Mouse (Mus musculus) right cerebral cortex, postnatal 25 days (tissue): ENCODE measurements around the gene Cda.
"Not testable (repeated sequence)": the region's sequence is repeated elsewhere in the genome, so short reads cannot be mapped to it uniquely, and the experiment has no call there.

Experiments
- DNase-seq: peaks from one replicate; pipeline ENCODE4 v3.0.0; 2022

The Cda gene

DNA sequence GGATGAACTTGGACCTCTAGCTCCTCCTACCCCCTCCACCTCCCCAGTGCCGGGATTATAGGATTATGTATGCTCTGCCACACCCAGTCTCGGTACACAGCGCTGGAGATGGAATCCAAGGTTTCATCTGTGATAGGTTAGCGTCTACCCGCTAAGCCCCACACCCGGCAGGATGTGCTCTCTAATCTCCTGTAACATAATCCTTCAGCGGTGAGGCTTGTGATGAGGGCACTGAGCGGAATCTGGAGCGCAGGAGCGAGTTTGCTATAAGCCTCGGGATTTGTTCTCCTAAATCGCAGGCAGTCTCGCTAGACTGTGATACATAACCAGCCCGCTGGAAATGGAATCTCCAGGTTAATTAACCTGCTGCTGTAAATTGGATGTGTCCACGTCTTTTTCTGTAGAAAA lies 37.5 kb downstream of the Cda start:
- DNase-seq, result no peak

DNA sequence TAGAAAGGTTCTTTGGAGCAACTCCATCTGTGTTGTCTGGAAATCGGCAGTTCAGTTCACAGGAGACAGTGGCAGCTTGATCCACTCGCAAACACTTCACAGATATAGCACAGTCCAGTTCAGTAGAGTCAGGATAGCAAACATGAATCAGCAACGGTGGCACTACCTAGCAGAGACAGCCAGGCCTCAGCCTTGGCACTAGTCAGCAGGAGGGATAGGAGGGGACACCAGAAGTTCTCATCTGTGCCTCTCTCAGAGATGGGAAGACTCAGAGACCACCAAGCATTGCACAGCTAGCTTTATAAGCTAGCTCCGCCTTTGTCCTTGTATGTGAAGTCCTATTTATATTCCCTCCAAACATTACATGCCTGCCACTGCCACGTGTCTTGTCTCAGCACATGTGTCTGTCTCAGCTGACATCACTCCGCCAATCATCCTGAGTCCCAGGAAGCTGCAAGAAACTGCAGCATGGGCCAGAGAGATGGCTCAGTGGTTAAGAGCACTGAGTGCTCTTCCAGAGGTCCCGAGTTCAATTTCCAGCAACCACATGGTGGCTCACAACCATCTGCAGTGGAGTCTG lies 39.8 kb downstream of the Cda start:
- DNase-seq, result no peak

DNA sequence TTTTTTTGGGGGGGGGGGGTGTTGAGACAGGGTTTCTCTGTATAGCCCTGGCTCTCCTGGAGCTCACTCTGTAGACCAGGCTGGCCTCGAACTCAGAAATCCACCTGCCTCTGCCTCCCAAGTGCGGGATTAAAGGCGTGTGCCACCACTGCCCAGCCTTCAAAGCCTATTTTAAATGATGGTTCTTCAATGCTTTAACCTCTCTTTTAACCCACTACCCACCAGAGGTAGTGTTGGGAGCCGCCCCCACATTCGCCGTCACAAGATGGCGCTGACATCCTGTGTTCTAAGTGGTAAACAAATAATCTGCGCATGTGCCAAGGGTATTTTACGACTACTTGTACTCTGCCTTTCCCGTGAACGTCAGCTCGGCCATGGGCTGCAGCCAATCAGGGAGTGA lies 40.6 kb downstream of the Cda start:
- DNase-seq, result not testable (repeated sequence)

DNA sequence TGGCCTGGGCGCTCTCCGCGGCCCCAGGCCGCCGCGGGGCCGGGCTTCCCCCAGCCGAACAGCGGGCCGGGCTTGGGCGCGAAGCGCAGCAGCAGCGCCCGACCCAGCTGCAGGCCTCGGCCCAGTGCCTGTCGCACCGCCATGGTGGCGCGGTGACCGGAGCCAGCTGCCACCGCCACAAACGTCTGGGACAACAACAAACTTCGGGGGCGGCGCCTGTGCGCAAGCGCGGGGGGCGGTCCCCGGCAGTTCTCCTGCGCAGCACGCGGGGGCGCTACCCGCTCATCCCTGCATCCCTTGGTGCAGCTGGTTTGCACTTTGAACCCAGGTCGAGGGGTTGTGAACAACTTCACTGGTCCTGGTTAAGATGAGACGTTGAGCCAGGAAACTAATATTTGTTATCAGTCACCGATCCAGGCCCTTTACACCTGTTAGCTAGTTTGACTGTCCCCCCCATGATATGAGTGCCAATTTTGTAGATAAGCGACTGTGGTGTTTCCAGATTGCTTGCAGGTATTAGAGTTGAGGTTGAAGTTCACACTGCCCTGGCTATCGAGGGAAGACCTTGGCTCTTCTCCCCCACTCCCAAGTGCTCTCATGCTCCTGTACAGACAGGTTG lies 41.6 kb downstream of the Cda start, which contains the start of gene Pink1:
TSS of gene Pink1 (minus strand) at position 231 of the 619 bp plus-strand sequence.
- peak; percentile 91 for DNase-seq

DNA sequence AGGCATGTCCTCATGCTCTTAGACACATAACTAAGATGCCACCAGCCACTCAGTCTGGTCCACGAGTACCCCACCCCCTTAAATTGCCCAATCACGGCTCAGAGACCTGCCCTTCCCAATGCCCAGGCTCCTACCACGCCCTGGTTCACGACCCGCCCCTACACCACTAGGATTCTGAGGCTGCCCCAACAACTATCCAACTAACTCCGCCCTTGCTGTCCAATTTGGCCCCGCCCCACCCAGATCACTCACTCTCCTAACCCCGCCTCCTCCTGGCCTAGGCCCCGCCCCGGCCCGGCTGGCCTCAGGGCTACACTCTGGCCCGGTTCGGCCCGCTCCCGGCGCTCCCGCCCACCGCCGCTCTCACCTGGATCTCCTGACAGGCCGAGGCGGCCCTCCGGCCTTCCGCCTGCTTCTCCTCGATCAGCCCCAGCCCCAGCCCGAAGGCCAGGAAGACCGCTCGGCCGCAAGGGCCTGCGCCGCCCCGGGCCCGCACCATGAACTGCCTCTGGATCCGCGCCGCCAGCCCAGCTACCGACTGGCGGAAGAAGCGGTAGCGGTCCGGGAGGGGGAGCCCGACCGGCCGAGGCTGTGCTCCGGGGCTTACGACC lies 42.2 kb downstream of the Cda start:
- peak; percentile 90 for DNase-seq

DNA sequence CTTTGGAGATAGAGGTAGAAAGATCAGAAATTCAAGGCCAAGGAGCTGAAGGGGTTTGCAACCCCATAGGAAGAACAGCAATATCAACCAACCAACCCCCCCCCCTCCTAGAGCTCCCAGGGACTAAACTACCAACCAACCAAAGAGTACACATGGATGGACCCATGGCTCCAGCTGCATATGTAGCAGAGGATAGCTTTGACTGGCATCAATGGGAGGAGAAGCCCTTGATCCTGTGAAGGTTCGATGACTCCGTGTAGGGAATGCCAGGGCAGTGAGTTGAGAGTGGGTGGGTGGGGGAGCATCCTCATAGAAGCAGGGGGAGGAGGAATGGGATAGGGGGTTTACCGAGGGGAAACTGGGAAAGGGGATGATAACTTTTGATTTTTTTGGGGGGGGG lies 43.3 kb downstream of the Cda start:
- no peak for DNase-seq

DNA sequence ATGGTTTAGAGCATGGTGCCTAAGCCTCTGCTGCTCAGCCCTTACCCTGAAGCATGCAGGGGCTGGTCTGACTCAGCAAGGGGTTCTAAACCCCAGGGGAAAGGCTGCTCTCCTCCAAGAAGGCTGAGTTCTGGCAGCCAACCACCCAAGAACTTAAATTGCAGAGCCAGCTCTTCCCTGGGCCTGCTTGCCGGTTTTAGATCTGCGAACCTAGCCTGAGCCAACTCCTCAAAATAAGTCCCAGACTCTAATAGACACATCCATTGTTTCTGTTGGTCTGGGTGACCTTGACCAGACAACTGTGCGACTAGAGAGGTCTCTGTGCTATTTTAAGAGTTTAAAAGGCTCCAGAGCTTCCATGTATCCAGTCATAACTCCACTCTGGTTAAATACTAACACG lies 44.0 kb downstream of the Cda start:
- DNase-seq, result no peak

DNA sequence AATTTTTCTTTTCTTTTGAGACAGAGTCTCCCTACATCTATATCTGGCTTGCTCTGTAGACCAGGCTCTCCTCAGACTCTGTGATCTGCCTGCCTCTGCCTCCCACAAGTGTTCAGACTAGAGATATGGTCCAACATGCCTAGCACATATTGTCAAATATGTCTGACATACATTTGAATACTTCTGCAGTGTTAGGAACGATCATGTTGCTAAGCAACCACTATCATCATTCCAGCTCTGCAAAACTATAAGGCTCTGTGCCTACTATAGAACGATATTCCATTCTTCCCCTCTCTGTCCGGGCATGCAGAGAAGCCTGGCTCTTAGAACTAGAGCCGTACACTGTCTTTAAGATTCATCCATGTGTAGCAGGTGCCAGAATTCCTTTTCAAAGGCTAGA lies 45.1 kb downstream of the Cda start:
- DNase-seq, result no peak

DNA sequence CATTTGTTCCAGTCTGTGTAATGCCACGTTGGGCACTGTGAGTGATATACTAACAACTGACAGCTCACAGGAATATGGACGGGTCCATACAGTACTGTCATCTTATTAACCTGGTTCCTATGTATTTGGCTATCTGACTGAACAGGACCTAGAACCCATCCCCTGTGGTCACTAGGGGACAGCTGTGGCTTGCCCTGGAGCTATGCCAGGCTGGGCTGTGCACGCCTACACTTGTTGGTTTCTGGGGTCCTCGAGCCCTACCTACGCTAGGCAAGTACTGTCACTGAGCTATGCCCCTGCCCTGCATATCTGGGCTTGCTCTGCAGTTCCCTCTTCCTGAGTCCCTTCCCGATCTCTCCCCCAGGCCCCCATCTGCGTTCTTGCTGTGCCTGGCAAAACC lies 46.3 kb downstream of the Cda start:
- no peak for DNase-seq

DNA sequence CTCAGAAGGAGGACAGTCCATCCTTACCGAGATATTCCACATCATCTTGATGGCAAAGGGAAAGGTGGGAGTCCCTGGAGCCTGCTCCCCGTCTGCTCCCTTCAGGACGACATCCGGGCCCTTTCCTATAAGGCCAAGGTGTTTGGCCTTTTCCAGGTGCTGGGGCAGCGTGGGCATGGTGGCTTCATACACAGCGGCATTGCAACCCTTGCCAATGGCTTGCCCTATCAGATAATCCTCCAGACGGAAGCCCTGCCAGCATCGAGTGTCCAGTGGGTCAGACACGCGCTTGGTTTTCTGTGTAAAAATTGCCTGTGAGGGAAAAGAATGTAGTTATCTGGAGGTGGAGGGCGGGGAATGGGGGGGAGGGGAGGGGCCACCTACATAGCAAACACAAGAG lies 47.1 kb downstream of the Cda start:
- DNase-seq, result no peak

DNA sequence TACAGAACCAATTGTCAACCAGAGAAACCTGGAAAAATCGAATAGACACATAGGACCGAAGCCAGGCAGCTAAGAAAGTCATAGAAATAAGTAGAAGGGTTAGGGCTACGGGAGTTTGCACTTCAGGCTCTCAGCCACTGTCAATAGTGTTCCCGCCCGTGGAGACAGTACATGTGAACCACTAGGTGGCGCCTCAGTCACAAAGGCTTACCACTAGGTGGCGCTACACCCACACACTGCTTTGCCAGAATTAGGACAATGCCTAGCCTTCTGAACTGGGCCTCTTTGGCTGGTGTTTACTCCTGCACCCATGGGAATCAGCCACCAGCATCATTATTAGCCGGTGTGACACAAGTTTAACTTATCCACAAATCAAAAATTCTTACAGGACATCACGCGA lies 48.3 kb downstream of the Cda start:
- DNase-seq, result peak; percentile 73

DNA sequence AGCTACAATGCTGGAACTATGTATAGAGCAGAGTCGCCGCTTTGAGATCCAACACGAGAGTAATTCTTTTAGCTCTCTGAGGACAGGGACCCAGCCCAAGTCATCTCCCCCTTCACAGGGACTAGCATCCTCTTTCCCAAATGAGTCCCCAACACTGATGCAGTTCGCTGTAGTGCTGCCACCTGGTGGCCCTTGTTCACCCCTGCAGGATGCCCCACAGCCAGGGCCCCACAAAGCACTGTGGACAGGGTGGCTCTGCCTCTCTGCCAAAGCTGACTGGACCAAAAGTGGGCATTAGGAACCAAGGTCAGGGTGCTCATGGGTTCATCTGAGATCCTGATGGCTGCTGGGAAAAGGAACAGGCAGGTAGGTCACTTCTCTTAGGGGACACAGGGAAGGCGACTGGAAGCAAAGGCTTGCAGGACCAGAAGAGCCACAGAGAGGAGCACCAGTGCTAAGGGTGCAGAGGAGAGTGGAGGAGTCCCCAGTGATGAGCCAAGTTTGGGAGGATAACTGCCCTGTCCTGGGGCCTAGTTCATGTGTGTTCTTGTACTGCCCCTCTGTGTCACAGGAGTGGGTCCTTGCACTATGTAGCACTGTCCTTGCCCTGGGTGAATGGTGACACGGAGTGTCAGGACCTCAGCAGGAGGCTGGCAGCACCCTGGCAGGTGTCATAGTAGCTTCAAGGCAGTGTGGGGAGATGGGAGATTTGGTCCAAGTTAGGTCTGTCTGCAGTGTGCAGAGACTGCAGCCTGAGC lies 49.1 kb downstream of the Cda start:
- DNase-seq, result no peak

DNA sequence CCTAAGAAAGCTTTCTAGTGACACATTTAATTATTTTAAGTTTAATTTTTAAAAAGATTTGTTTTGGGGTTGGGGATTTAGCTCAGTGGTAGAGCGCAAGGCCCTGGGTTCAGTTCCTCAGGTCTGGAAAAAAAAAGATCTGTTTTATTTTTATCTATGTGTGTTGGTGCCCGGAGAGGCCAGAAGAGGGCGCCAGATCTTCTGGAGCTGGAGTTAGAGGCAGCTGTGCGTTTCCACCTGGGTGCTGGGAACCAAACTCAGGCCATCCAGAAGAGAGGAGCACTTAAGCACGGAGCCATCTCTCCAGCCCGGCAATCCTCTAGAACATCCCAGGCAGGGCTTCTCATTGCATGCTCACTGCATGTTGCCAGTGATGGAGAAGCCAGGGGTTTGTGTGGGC lies 51.4 kb downstream of the Cda start:
- no peak for DNase-seq

DNA sequence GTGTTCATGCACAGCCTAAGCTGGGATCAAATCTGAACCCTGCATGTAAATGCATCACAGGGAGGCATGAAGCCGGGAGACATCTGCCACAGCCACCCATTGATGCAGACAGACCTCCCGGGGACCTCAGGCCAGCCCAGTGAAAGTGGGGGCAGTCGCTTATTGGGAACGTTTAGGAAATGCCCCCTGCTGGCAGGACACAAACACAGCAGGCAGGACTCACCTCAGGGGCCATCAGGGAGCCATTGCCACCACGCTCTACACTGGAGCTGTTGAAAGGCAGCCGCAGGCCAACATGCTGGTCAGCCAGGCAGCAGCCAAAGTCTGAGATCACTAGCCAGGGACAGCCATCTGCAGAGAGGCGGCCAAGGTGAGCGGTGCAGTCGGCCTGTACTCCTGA lies 52.0 kb downstream of the Cda start:
- no peak for DNase-seq

DNA sequence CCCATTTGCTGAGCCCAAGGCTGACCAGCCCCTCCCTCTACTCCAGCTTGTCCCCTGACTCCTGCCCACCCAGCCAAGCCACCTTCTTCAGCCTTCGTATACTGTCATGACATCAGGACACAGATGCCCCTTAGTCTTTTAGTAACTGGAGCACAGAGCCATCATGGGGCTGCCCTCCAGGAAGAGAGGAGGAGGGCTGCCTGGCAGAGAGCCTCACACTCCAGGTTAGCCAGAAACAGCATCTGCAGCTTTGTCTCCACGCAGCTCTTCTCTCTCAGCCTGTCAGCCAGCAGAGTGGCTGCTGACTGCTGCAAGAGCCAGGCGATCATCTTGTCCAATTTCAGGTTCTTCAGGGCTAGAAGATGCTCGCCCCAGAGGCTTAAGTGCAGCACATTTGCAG lies 54.0 kb downstream of the Cda start:
- no peak for DNase-seq

DNA sequence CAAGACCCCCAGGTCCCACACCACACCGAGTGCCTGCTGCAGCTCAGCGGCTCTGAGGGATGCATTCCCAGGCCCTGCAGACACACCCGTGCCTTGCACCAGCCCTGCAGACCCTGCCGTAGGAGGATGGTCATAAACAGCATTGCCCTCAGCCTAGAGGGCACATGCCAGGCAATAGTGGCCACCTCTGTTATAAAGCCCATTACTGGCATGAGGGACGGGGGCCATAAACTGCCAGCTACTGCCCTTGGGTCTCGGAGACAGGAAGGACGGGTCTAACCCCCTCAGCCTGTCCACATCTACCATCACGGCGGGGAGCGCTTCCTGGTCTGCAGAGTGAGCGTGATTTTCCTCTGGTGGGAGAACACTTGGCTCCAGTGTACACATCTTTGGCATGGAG lies 54.8 kb downstream of the Cda start:
- DNase-seq, result no peak

DNA sequence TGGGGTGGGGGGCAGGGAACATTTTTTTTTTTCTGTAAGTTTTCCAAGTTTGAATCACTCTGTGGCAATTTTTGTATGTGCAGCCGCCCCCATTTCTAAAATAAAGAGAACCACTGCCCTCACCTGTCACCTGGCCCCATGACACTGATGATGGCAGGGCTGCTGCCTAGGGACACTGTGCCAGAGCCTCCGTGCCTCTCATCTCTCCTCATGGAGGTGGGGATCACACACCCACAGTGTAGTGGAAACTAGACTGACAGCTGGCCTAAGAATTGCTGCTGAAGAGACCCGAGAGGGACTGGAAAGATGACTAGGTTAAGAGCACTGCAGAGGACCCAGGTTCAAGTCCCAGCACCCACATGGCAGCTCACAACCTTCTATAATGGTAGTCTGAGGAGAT lies 55.7 kb downstream of the Cda start:
- DNase-seq, result no peak

DNA sequence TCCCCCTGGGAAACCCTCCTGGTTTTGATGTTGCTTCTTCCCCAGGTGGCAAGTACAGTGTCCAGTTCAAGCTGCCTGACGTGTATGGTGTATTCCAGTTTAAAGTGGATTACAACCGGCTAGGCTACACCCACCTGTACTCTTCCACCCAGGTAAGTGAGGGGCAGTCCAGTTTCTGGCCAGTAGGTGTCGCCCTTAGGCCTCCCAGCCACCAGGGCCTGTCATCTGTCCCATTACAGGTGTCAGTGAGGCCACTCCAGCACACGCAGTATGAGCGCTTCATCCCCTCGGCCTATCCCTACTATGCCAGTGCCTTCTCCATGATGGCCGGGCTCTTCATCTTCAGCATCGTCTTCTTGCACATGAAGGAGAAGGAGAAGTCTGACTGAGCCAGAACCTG lies 56.2 kb downstream of the Cda start:
- no peak for DNase-seq

DNA sequence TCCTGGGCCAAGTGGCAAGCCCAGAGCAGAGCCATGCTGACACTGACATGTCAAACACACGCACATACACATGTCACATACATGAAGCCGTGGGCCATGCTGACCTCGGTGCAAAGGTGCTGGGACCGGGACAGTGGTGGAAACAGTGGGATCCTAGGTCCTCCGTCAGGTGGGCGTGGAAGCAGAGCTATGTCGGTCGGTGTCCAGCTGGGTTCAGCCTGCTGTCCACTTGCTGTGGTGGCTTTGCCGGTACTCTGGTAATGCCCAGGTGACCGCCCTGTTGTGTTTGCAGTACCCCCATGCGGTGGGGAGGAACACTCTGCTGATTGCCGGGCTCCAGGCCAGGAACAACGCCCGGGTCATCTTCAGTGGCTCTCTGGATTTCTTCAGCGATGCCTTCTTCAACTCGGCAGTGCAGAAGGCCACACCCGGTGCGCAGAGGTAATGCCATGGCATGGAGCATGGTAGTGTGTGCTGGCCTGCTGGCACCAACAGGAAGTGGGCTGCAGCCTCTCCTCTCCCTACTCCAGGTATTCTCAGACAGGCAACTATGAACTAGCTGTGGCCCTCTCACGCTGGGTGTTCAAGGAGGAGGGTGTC lies 57.4 kb downstream of the Cda start:
- no peak for DNase-seq

DNA sequence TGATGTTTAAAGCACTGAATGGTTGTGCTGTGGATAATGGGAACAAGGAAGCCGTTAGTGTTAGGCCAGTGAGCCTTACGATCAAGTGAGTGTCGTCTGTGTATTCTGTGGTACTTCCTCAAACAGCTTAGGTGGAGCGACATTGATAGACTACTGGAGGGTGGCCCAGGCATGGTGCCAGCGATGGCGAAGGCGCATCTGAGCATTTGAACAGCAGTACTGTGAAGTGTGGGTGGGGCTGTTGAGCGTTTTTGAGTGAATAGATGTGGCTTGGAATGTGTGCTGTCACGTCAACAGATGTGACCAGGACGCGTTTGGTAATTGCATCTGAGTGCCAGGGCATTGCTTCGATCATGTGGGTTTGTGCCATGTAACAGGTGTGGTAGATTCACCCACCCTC lies 60.1 kb downstream of the Cda start:
- no peak for DNase-seq

DNA sequence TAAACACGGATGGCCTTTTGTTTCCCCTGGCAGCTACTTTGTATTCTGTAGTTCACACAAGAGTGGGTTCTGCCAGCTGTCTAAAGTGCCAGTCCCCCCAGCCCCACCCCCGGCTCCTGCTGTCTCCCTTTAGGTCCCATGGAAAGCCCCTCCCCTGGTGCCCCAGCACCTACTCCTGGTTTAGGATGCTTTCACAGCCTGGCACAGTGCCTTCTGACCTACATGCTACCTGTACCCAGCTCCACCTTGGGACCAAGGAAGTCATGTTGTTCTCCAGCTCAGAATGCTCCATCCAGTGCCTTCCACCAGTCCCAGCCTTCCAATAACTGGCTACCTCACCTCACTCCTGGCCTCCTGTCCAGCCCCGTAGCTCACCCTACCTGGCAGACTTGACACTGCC lies 60.8 kb downstream of the Cda start:
- no peak for DNase-seq

DNA sequence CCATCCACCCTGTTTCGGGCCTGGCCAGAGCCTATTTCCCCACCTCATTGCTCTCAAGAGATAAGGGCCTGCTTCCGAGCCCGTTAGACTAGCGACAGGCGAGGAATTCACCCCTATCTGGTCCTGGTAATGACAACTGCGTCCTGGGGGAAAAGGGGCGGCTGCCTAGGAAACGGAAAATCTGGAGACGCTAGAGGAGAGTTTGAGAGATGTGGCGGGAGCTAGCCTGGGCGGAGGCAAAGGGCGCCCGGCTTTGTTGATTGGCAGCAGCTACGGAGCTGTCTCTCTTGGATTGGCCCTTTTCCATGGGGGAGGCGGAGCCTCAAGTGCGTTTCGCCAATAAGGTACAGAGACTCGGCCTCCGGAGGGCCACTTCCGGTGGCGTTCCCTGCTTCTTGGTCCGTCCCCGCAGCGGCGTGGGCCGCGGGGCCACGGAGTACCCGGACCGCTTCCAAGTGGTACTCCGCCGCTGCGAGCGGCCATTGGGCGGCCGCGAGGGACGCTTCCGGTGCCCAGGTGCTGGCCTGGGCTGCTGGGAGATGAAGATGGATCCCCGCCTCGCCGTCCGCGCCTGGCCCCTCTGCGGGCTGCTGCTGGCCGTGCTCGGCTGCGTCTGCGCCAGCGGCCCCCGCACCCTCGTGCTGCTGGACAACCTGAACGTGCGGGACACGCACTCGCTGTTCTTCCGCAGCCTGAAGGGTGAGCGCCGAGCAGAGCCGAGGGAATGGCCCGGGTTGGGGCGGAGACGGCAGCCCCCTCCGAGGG lies 63.3 kb downstream of the Cda start, which contains the start of gene Ddost:
TSS of gene Ddost (plus strand) at position 391 of the 765 bp plus-strand sequence.
- DNase-seq, result peak; percentile 98

DNA sequence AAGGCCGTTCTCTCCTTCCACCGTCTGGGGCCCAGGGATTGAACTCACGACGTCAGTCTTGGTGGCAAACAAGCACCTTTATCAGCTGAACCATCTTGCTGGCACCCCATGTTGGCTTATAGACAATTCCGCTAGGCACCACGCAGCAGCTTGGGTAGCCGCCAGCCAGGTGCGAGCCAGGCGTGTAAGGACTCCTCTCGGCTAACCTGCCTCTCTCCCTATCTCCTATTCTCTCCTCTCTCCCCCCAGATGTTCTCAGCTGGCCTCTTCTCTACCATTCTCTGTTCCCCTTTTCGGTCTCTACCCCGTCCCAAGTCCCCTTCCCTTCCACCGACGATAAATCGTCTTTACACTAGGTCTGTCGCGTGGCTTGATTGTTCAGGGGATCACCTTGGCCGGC lies 64.0 kb downstream of the Cda start:
- DNase-seq, result no peak
